Mouse (Mus musculus) neural tube, embryonic 14.5 days (tissue): ENCODE measurements around the gene Fam222b. TPM values are rescaled to one million over a fixed set of nuclear protein-coding genes. Genes with fewer than 3 reads are reported as not detected.

Source experiments
- ATAC-seq: fragments of 200-750 bp; cut with Nextera tagmentation; 2 replicates; pipeline ENCODE4 v1.8.0; 2017; ENCODE audit warnings: low read depth, mild to moderate bottlenecking, moderate TSS enrichment, moderate library complexity
- H3K27ac ChIP-seq: fragments of 300-500 bp; sonication (generic); 2 replicates; pipeline ENCODE4 v1.5.1; 2014; ENCODE audit warnings: low read depth, mild to moderate bottlenecking, control low read depth, low read length, moderate library complexity, mixed read lengths
- H3K27me3 ChIP-seq: fragments of 300-500 bp; sonication (generic); 2 replicates; pipeline ENCODE4 v1.6.1; 2014; ENCODE audit warnings: low read length; ENCODE audit not compliant: control insufficient read depth, insufficient read depth
- H3K36me3 ChIP-seq: fragments of 300-500 bp; sonication (generic); 2 replicates; pipeline ENCODE4 v1.6.1; 2014; ENCODE audit warnings: low read length, mixed read lengths; ENCODE audit not compliant: control insufficient read depth, insufficient read depth
- H3K4me1 ChIP-seq: fragments of 300-500 bp; sonication (generic); 2 replicates; pipeline ENCODE4 v1.6.1; 2014; ENCODE audit warnings: low read length; ENCODE audit not compliant: control insufficient read depth, insufficient read depth
- H3K4me2 ChIP-seq: fragments of 300-500 bp; sonication (generic); 2 replicates; pipeline ENCODE4 v1.6.1; 2014; ENCODE audit warnings: mild to moderate bottlenecking, low read depth, low read length, control low read depth
- H3K4me3 ChIP-seq: fragments of 300-500 bp; sonication (generic); 2 replicates; pipeline ENCODE4 v1.5.1; 2014; ENCODE audit warnings: low read depth, low read length, control low read depth, mixed read lengths
- H3K9ac ChIP-seq: fragments of 300-500 bp; sonication (generic); replicated peaks from 2 replicates; pipeline ENCODE4 v1.6.1; 2014; ENCODE audit warnings: low read depth, mild to moderate bottlenecking, control low read depth, low read length, mixed read lengths
- H3K9me3 ChIP-seq: fragments of 300-500 bp; sonication (generic); 2 replicates; pipeline ENCODE4 v1.6.1; 2016; ENCODE audit warnings: low read length; ENCODE audit not compliant: control insufficient read depth
- WGBS: fragments of 180-500 bp; shearing (Covaris S2); extraction: QIAGEN DNeasy Blood & Tissue Kit; methylation state at CpG from one replicate; pipeline ENCODE4 v1.1.7; 2014; 5-methylcytosine and 5-hydroxymethylcytosine counted together
- microRNA counts: library from miRNA; unstranded; fragments of <30 nt; microRNA quantifications from one replicate; lab custom pipeline; 2016
- microRNA-seq: library from miRNA; unstranded; fragments of <30 nt; microRNA quantifications from one replicate; pipeline ENCODE4, GENCODE M21; 2016
- polyA plus RNA-seq: library from polyadenylated mRNA; unstranded; fragments of >200 nt; fragmentation: Nextera tagmentation; extraction: Ambion mirVana; gene quantifications from 2 replicates; pipeline ENCODE4 v1.2.1, GENCODE M21; 2014

Fam222b gene
- polyA plus RNA-seq, 1 experiment from 2014 or later: 29.3 TPM

- peak within 1 kb of the TSS; percentile 28; the same call in 1 of the 2 replicates for H3K4me2 ChIP-seq
- peaks cover 12% of the 10 kb centered on the region; the same call in 1 of the 2 replicates for H3K36me3 ChIP-seq
- 88% methylated on average over 1 of the region's 1 CpGs for WGBS
- H3K4me3 ChIP-seq: no peak within 1 kb of the TSS
- no peak within 1 kb of the TSS for H3K27ac ChIP-seq
- H3K9ac ChIP-seq: no peak within 1 kb of the TSS
- peaks cover 4% of the 10 kb centered on the region; the same call in 1 of the 2 replicates for H3K4me1 ChIP-seq
- H3K9me3 ChIP-seq: no peaks in the 10 kb centered on the region
- no peak for ATAC-seq
- H3K27me3 ChIP-seq: no peaks in the 10 kb centered on the region
Measured at GRCm38 (mm10) chr11:78193113-78193512, 98.7 kb downstream of the Fam222b start, which contains the start of gene Proca1. TSS of gene Proca1 (plus strand) at chr11:78193392.

GRCm38 (mm10) chr11:78194411-78195100 lies 100.1 kb downstream of the Fam222b start:
- WGBS: 7% methylated on average over 30 of the region's 30 CpGs
- Histone ChIP-seq H3K9me3 (no peaks in the 10 kb centered on the region), H3K4me3 (peak overlapping the region; percentile 18), H3K4me2 (peak overlapping the region; percentile 28), H3K36me3 (peaks cover 12% of the 10 kb centered on the region; the same call in 1 of the 2 replicates), H3K27ac (no peak overlapping the region), H3K4me1 (peaks cover 4% of the 10 kb centered on the region; the same call in 1 of the 2 replicates), H3K27me3 (no peaks in the 10 kb centered on the region), H3K9ac (no peak overlapping the region)
- peak; percentile 32; the same call in 1 of the 2 replicates for ATAC-seq

DNA sequence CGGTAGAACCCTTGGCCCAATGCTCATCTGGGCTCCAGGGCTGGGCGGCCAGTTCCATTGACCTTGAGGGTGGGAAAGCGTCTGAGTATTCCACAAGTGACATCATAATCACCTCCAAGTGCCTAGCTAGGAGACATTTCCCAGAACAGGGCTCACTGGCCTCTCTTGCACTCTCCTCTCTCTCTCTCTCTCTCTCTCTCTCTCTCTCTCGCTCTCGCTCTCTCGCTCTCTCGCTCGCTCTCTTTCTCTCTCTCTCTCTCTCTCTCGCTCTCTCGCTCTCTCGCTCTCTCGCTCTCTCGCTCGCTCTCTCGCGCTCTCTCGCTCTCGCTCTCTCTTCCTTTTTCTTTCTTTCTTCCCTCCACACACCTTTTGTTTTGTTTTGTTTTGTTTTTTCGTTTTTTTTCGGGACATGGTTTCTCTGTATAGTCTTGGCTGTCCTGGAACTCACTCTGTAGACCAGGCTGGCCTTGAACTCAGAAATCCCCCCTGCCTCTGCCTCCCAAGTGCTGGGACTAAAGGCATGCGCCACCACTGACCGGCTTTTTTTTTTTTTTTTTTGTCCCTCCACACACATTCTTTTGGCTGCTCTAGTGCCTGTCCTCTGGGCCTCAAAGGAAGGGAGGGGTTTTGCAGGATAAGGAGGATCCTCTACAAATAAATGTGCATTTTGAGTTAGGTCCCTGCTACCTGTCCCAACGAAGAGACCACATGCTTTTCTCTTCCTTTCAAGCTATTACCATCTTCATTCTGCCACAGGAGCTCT lies 100.8 kb downstream of the Fam222b start:
- Histone ChIP-seq H3K4me2 (peak overlapping the region; percentile 28), H3K36me3 (peaks cover 12% of the 10 kb centered on the region; the same call in 1 of the 2 replicates), H3K27me3 (no peaks in the 10 kb centered on the region), H3K4me1 (no peaks in the 10 kb centered on the region; the same call in 1 of the 2 replicates), H3K27ac (no peak overlapping the region), H3K9ac (no peak overlapping the region), H3K9me3 (no peaks in the 10 kb centered on the region), H3K4me3 (peak overlapping the region; percentile 18)
- ATAC-seq: no peak
- WGBS: 68% methylated on average over 23 of the region's 23 CpGs

- no peaks in the 10 kb centered on the region for H3K9me3 ChIP-seq
- ATAC-seq: no peak
- 90% methylated on average over 3 of the region's 3 CpGs for WGBS
Measured at GRCm38 (mm10) chr11:78202372-78202771, 107.9 kb downstream of the Fam222b start.

GRCm38 (mm10) chr11:78204287-78204686 lies 109.8 kb downstream of the Fam222b start:
- 45% methylated on average over 6 of the region's 6 CpGs for WGBS
- Histone ChIP-seq H3K4me1 (peaks cover 10% of the 10 kb centered on the region; the same call in 1 of the 2 replicates), H3K9ac (no peak overlapping the region), H3K4me2 (no peak overlapping the region), H3K27ac (peak overlapping the region; percentile 80), H3K9me3 (no peaks in the 10 kb centered on the region), H3K4me3 (no peak overlapping the region), H3K36me3 (peaks cover 39% of the 10 kb centered on the region), H3K27me3 (no peaks in the 10 kb centered on the region)
- ATAC-seq: no peak

More at GRCm38 (mm10) chr11:78202372-78202771, 107.9 kb downstream of the Fam222b start:
- Histone ChIP-seq H3K4me3 (no peak overlapping the region), H3K4me2 (no peak overlapping the region), H3K36me3 (peaks cover 19% of the 10 kb centered on the region), H3K27me3 (no peaks in the 10 kb centered on the region), H3K4me1 (peaks cover 10% of the 10 kb centered on the region; the same call in 1 of the 2 replicates), H3K9ac (no peak overlapping the region), H3K27ac (no peak overlapping the region)

GRCm38 (mm10) chr11:78205361-78206206 lies 111.1 kb downstream of the Fam222b start:
- 8% methylated on average over 13 of the region's 13 CpGs for WGBS
- H3K4me3 ChIP-seq: no peak overlapping the region
- no peaks in the 10 kb centered on the region for H3K9me3 ChIP-seq
- 0 out of 2 replicates have a peak overlapping the region, but pooled peaks have one; percentile 34 for H3K9ac ChIP-seq
- H3K36me3 ChIP-seq: peaks cover 51% of the 10 kb centered on the region
- H3K4me2 ChIP-seq: no peak overlapping the region
- ATAC-seq: peak; percentile 57; the same call in 1 of the 2 replicates
- no peaks in the 10 kb centered on the region for H3K27me3 ChIP-seq
- peaks cover 10% of the 10 kb centered on the region; the same call in 1 of the 2 replicates for H3K4me1 ChIP-seq
- H3K27ac ChIP-seq: peak overlapping the region; percentile 80

MicroRNAs within 50 kb of the gene (microRNA counts, 519-probe panel; counts per million panel counts)
- 4,280 counts per million, percentile 52 among the panel's probes with 10 or more counts for microRNA mmu-miR-144 (lab: Ali Mortazavi, UCI)
- microRNA mmu-miR-451 (lab: Ali Mortazavi, UCI): 3,603 counts per million, percentile 29 among the panel's probes with 10 or more counts

Small RNAs within 50 kb of the gene (microRNA-seq; reads per million reads assigned to microRNA genes)
- gene Mir144 (19.6 reads per million, percentile 23 among the genes with 10 or more reads in this experiment), gene Mir451a (not detected), gene Mir451b (not detected), gene Mir7653 (not detected)

Other genes with a start within 250 kb of the Fam222b start
- 4.6 and 6.7 TPM in 2 replicates for gene Pipox, start 200.6 kb upstream of the Fam222b start, polyA plus RNA-seq
- gene Sez6, start 163.9 kb upstream of the Fam222b start, polyA plus RNA-seq: 121 and 145 TPM in 2 replicates
- 16.3 and 19.0 TPM in 2 replicates for gene Phf12, start 111.9 kb upstream of the Fam222b start, polyA plus RNA-seq
- gene Dhrs13, start 62.4 kb upstream of the Fam222b start, polyA plus RNA-seq: 55.6 and 58.6 TPM in 2 replicates
- gene Flot2, start 56.7 kb upstream of the Fam222b start, polyA plus RNA-seq: 106 and 117 TPM in 2 replicates
- gene Eral1, start 14.3 kb upstream of the Fam222b start, polyA plus RNA-seq: 30.4 and 33.6 TPM in 2 replicates
- 56.5 and 77.9 TPM in 2 replicates for gene Traf4, start 70.9 kb downstream of the Fam222b start, polyA plus RNA-seq
- gene Nek8, start 82.0 kb downstream of the Fam222b start, polyA plus RNA-seq: 3.9 and 6.1 TPM in 2 replicates
- 14.6 and 16.7 TPM in 2 replicates for gene Tlcd1, start 82.1 kb downstream of the Fam222b start, polyA plus RNA-seq
- gene Rpl23a, start 88.9 kb downstream of the Fam222b start, polyA plus RNA-seq: 906 and 951 TPM in 2 replicates
- gene Rab34, start 93.8 kb downstream of the Fam222b start, polyA plus RNA-seq: 61.5 and 63.9 TPM in 2 replicates
- 2.8 and 3.5 TPM in 2 replicates for gene Proca1, start 98.7 kb downstream of the Fam222b start, polyA plus RNA-seq
- gene Sdf2, start 151.1 kb downstream of the Fam222b start, polyA plus RNA-seq: 98.1 and 107 TPM in 2 replicates
- gene Supt6, start 151.3 kb downstream of the Fam222b start, polyA plus RNA-seq: 22.3 and 32.0 TPM in 2 replicates
- 63.2 and 73.7 TPM in 2 replicates for gene 2610507B11Rik, start 167.1 kb downstream of the Fam222b start, polyA plus RNA-seq
- gene BC030499, start 196.2 kb downstream of the Fam222b start, polyA plus RNA-seq: 0.08 and 0.30 TPM in 2 replicates
- gene Spag5, start 206.9 kb downstream of the Fam222b start, polyA plus RNA-seq: 3.4 and 3.5 TPM in 2 replicates
- 245 and 350 TPM in 2 replicates for gene Aldoc, start 228.3 kb downstream of the Fam222b start, polyA plus RNA-seq
- 71.4 and 80.0 TPM in 2 replicates for gene Pigs, start 233.8 kb downstream of the Fam222b start, polyA plus RNA-seq
- gene Unc119, start 248.8 kb downstream of the Fam222b start, polyA plus RNA-seq: 74.8 and 91.5 TPM in 2 replicates